Mouse (Mus musculus) intestine, embryonic 15.5 days (tissue): ENCODE results near the gene Rpp25l. TPM values are rescaled to one million over a fixed set of nuclear protein-coding genes. Genes with fewer than 3 reads are reported as not detected.

ENCODE experiments used
- ATAC-seq: fragments of 200-750 bp; cut with Nextera tagmentation; 2 replicates; pipeline ENCODE4 v1.8.0; 2017; ENCODE audit warnings: moderate TSS enrichment, moderate library complexity
- H3K27ac ChIP-seq: fragments of 300-500 bp; sonication (generic); 2 replicates; pipeline ENCODE4 v1.5.1; 2015; ENCODE audit warnings: mild to moderate bottlenecking, inconsistent platforms
- H3K27me3 ChIP-seq: fragments of 300-500 bp; sonication (generic); replicated peaks from 2 replicates; pipeline ENCODE4 v1.6.1; 2015; ENCODE audit warnings: inconsistent platforms
- H3K36me3 ChIP-seq: fragments of 300-500 bp; sonication (generic); 2 replicates; pipeline ENCODE4 v1.6.1; 2015; ENCODE audit warnings: inconsistent platforms
- H3K4me1 ChIP-seq: fragments of 300-500 bp; sonication (generic); replicated peaks from 2 replicates; pipeline ENCODE4 v1.6.1; 2015; ENCODE audit warnings: inconsistent platforms
- H3K4me2 ChIP-seq: fragments of 300-500 bp; sonication (generic); replicated peaks from 2 replicates; pipeline ENCODE4 v1.6.1; 2015; ENCODE audit warnings: mild to moderate bottlenecking, inconsistent platforms
- H3K4me3 ChIP-seq: fragments of 300-500 bp; sonication (generic); replicated peaks from 2 replicates; pipeline ENCODE4 v1.5.1; 2015; ENCODE audit warnings: inconsistent platforms
- H3K9ac ChIP-seq: fragments of 300-500 bp; sonication (generic); 2 replicates; pipeline ENCODE4 v1.6.1; 2015; ENCODE audit warnings: inconsistent platforms
- H3K9me3 ChIP-seq: fragments of 300-500 bp; sonication (generic); 2 replicates; pipeline ENCODE4 v1.6.1; 2016; ENCODE audit warnings: inconsistent platforms
- WGBS: fragments of 180-500 bp; shearing (Covaris S2); methylation state at CpG from one replicate; pipeline ENCODE4 v1.1.7; 2015; 5-methylcytosine and 5-hydroxymethylcytosine counted together
- polyA plus RNA-seq: library from polyadenylated mRNA; unstranded; fragments of >200 nt; fragmentation: Nextera tagmentation; extraction: Ambion mirVana; gene quantifications from 2 replicates; pipeline ENCODE4 v1.2.1, GENCODE M21; 2015

Gene Rpp25l
- polyA plus RNA-seq, 1 experiment from 2014 or later = 58.8 TPM

DNA sequence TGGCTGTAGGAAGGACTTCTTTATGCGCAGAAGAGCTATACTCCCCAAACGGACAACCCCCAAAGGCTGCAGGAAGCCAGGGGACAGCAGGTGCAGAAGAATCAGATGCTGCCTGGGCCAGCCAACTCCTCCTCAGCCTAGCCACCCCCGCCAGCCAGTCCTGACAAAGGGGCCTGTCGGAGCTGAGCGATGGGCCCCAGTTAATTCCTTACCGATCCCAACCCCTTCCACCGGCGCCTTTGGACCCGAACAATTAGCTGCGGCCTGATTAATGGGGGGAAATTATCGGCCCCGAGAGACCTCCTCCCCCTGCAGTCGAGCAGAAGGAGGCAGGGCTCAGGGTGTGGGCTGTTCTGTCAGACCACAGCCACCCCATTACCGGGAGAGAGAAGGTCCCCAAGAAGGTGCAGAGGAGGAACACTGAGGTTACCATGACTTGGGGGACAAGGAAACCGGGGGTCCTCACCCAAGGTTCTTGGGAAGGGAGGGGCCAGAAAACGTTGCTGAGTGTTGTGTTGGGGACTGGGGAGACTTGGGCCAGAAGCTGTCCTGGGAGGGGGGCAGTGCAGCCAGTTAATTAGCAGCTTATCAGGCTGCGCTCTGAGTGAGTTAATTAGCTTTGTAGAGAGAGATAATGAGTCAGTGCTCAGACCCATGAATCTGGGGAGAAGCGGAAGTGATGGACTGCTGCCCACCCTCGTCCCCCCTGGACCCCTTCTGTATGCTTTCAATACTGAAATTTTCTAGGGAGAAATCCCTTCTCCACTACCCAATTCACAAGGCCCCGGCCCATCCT is 13.7 kb upstream of the Rpp25l start:
- no peak overlapping the region for H3K4me3 ChIP-seq
- H3K9ac ChIP-seq = no peak overlapping the region
- 14% methylated on average over 20 of the region's 20 CpGs for WGBS
- H3K27ac ChIP-seq = no peak overlapping the region
- no peaks in the 10 kb centered on the region for H3K9me3 ChIP-seq
- H3K36me3 ChIP-seq = no peaks in the 10 kb centered on the region
- ATAC-seq = no peak
- H3K4me2 ChIP-seq = no peak overlapping the region
- peaks cover 76% of the 10 kb centered on the region for H3K27me3 ChIP-seq
- peaks cover 13% of the 10 kb centered on the region for H3K4me1 ChIP-seq

GRCm38 (mm10) chr4:41722918-41723351 is 9.6 kb upstream of the Rpp25l start, which contains the start of gene Dctn3:
TSS of gene Dctn3 (minus strand) at chr4:41723170.
- peak; percentile 98 for ATAC-seq
- under 1% methylated on average over 27 of the region's 27 CpGs for WGBS
- Histone ChIP-seq H3K4me3 (peak within 1 kb of the TSS; percentile 94), H3K27me3 (peaks cover 42% of the 10 kb centered on the region), H3K9ac (peak within 1 kb of the TSS; percentile 79), H3K36me3 (peaks cover 8% of the 10 kb centered on the region), H3K4me2 (peak within 1 kb of the TSS; percentile 68), H3K9me3 (no peaks in the 10 kb centered on the region), H3K4me1 (peaks cover 8% of the 10 kb centered on the region), H3K27ac (no peak within 1 kb of the TSS)

GRCm38 (mm10) chr4:41716834-41717233 is 3.5 kb upstream of the Rpp25l start:
- Histone ChIP-seq H3K4me3 (no peak overlapping the region), H3K36me3 (peaks cover 11% of the 10 kb centered on the region), H3K4me2 (no peak overlapping the region), H3K4me1 (peaks cover 16% of the 10 kb centered on the region), H3K9me3 (no peaks in the 10 kb centered on the region), H3K27ac (no peak overlapping the region), H3K27me3 (no peaks in the 10 kb centered on the region), H3K9ac (no peak overlapping the region)
- 82% methylated on average over 6 of the region's 6 CpGs for WGBS
- ATAC-seq = no peak

- WGBS = 83% methylated on average over 5 of the region's 5 CpGs
- Histone ChIP-seq H3K9ac (no peak overlapping the region), H3K4me2 (no peak overlapping the region), H3K9me3 (no peaks in the 10 kb centered on the region), H3K27ac (no peak overlapping the region), H3K4me1 (peaks cover 20% of the 10 kb centered on the region), H3K36me3 (peaks cover 11% of the 10 kb centered on the region), H3K4me3 (no peak overlapping the region), H3K27me3 (no peaks in the 10 kb centered on the region)
- no peak for ATAC-seq
Observed at GRCm38 (mm10) chr4:41715596-41715995, 2.3 kb upstream of the Rpp25l start.

GRCm38 (mm10) chr4:41715082-41715481 is 1.7 kb upstream of the Rpp25l start:
- no peaks in the 10 kb centered on the region for H3K9me3 ChIP-seq
- WGBS = 81% methylated on average over 8 of the region's 8 CpGs
- ATAC-seq = no peak
- H3K4me2 ChIP-seq = no peak overlapping the region
- H3K4me3 ChIP-seq = no peak overlapping the region
- no peak overlapping the region for H3K9ac ChIP-seq
- peaks cover 11% of the 10 kb centered on the region for H3K36me3 ChIP-seq
- peaks cover 20% of the 10 kb centered on the region for H3K4me1 ChIP-seq
- no peak overlapping the region for H3K27ac ChIP-seq
- H3K27me3 ChIP-seq = no peaks in the 10 kb centered on the region

DNA sequence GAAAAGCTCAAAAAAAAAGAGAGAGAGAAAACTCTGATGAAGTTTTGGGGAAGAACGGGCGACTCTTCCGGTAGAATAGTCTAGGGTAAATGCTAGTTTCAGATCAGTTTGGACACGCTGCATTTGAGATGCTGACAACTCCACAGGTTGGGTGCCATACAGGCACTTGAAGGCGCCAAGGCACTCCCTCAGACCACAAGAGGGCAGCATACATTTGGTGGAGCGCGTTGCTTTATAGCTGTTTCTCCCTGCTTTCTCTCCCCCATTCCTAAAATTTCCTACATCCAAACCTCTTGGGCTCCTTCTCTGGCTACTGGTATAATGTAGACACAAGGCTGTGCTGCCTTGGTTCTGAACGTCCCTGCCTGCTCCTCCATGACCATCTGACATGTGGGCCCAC is 942 bp upstream of the Rpp25l start:
- Histone ChIP-seq H3K9me3 (no peaks in the 10 kb centered on the region), H3K4me3 (no peak overlapping the region), H3K27me3 (no peaks in the 10 kb centered on the region), H3K36me3 (peaks cover 11% of the 10 kb centered on the region), H3K4me2 (peak overlapping the region; percentile 93), H3K27ac (no peak overlapping the region), H3K4me1 (peaks cover 20% of the 10 kb centered on the region), H3K9ac (no peak overlapping the region)
- WGBS = 20% methylated on average over 8 of the region's 8 CpGs
- ATAC-seq = no peak

DNA sequence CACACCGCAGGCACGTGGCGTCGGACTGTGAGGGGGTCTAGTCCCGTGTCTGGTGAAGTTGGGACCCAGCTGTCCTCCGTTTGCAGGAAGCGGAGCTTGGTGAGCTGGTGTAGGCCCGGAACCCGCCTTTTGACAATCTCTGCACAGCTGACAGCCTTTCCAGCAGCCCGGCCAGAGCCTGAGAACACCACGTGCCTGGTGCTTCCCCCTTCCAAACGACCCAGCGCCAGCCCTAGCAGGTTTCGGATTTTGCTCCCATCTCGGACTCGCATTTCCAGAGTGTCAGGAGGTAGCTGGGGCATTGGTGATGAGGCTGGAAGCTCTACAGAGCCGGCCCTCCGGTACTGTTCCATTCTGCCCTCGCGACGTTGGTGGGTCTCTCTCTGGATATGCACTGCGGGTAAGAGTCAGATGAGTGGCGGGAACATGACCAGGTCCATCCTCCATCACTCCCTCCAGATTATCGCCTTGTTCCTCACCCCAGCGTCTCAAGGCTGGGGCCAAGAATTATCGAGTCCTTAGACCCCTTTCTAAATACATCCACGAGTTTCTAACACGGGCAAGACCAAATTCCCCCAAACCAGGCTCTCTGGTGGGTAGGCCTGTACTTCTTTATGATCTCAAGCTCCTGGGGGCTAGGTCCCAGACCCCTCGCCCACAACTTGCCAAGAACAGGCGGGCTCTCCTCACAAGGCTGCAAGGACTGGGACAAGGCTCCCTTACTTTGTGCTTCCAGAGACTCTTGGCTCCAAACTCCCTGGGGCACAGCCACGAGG is 725 bp downstream of the Rpp25l start:
- Histone ChIP-seq H3K4me3 (peak overlapping the region; percentile 72), H3K9me3 (no peaks in the 10 kb centered on the region), H3K36me3 (no peaks in the 10 kb centered on the region; the same call in 1 of the 2 replicates), H3K4me2 (peak overlapping the region; percentile 93), H3K4me1 (peaks cover 23% of the 10 kb centered on the region), H3K27ac (0 out of 2 replicates have a peak overlapping the region, but pooled peaks have one; percentile 64), H3K27me3 (no peaks in the 10 kb centered on the region), H3K9ac (peak overlapping the region; percentile 90)
- 39% methylated on average over 31 of the region's 31 CpGs for WGBS
- ATAC-seq = peak; percentile 44; the same call in 1 of the 2 replicates

DNA sequence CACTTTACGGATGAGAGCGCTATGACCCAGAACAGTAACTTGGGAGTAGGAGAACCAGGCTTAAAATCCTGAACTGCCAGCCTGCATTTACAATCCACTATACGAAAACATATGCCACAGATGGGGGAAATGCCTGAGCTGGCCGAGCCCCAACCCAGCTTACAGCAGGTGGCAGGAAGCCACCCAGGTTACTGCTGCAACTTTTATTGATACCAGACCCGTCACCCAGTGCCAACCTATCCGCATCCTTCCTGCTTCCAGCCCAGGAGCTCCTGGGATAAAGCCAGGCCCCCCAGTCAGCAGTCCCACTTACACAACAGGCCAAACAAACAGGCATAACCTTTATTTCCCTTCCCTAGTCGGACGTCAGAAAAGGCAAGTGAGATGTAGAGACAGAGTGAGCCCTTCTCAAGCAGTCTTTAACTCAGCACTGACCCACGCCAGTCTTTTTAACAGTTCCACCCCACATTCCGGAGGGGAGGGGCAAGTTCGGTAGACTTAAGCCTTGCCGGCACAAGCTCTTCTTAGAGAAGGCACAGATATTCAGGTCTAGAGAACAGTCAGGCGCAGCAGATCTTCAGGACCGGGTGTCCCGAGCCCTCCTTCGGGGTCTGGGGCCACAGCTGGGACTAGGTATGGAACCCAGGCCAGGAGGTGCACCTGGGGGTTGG is 1.5 kb downstream of the Rpp25l start:
- Histone ChIP-seq H3K4me1 (peaks cover 31% of the 10 kb centered on the region), H3K4me2 (peak overlapping the region; percentile 93), H3K27me3 (no peaks in the 10 kb centered on the region), H3K9ac (peak overlapping the region; percentile 90), H3K4me3 (peak overlapping the region; percentile 72), H3K36me3 (no peaks in the 10 kb centered on the region), H3K27ac (no peak overlapping the region), H3K9me3 (no peaks in the 10 kb centered on the region)
- 74% methylated on average over 16 of the region's 16 CpGs for WGBS
- ATAC-seq = no peak

DNA sequence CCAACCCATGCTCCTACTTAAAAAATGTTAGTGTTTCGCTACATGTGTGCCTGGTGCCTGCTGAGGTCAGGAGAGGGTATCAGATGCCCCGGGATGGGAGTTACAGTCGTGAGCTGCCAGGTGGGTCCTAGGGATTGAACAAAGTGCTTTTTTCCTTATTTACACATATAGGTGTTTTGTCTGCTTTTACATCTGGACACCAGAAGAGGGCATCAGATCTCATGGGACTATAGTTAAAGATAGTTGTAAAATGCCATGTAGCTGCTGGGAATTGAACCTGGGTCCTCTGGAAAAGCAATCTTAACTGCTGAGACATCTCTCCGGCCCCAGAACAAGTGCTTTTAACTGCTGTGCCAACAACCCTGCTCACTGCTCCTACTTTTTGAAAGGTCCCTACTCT is 3.1 kb downstream of the Rpp25l start:
- WGBS = 65% methylated on average over 4 of the region's 4 CpGs
- Histone ChIP-seq H3K27ac (no peak overlapping the region), H3K9me3 (no peaks in the 10 kb centered on the region), H3K4me3 (no peak overlapping the region), H3K4me1 (peaks cover 31% of the 10 kb centered on the region), H3K36me3 (no peaks in the 10 kb centered on the region), H3K9ac (no peak overlapping the region), H3K4me2 (no peak overlapping the region), H3K27me3 (0 out of 2 replicates have a peak, but pooled peaks cover 3% of the 10 kb centered on the region)
- no peak for ATAC-seq

DNA sequence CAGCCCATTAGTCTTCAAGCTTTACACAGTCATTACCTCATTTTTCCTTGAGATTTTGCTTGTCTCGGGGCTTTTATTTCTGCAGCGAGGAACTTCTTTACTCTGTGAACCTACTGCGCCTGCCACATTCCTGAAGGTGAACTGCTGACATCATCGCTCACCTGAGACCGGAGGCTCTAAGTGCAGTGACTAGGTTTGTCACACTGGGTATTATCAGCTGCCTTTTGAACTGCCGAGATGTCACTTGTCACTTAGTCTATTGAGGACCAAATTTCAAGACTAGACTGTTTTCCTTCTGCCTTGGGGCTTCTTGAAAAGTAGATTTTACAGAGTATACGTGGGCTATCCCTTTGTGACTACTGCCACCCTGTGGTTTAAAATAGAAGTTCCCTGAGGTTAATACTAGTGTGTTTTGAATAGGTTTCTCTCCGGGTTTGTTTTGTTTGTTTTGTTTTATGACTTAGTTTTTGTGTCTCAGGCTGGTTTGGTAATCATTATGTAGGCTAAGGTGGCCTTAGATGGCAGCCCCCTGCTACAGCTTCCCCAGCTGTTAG is 5.1 kb downstream of the Rpp25l start:
- Histone ChIP-seq H3K4me2 (peak overlapping the region; percentile 34), H3K9ac (no peak overlapping the region), H3K36me3 (no peaks in the 10 kb centered on the region), H3K27me3 (0 out of 2 replicates have a peak, but pooled peaks cover 4% of the 10 kb centered on the region), H3K9me3 (no peaks in the 10 kb centered on the region), H3K4me3 (no peak overlapping the region), H3K27ac (no peak overlapping the region), H3K4me1 (peaks cover 30% of the 10 kb centered on the region)
- 33% methylated on average over 8 of the region's 8 CpGs for WGBS
- ATAC-seq = no peak

DNA sequence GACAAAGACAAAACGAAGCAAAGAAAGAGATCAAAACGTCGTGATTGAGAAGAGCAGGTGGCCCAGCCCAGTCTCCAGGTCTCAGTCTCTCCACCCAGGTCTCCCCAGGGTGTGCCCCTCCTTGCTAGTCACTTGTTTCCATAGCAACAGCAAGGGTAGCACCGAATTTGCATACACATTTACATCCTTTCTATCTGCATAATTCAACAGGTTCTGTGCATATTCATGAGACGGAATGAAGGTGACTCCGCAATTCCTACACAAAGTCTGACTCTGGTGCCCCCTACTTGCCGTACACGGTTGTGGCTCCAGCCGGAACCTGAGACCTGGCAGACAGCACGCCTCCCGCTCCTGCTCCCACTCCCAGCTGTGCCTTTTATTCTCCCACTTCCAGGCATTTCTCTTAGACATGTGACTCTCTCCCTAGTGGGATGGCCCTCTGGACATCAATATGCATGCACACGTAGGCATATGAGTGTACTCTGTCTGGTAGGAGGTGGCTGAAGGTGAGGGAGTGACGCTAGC is 6.3 kb downstream of the Rpp25l start:
- ATAC-seq = peak; percentile 76
- H3K4me1 ChIP-seq = peaks cover 24% of the 10 kb centered on the region
- no peaks in the 10 kb centered on the region for H3K9me3 ChIP-seq
- whole genome bisulfite sequencing = 3% methylated on average over 13 of the region's 13 CpGs
- no peak overlapping the region for H3K9ac ChIP-seq
- no peak overlapping the region for H3K27ac ChIP-seq
- no peak overlapping the region for H3K4me3 ChIP-seq
- H3K36me3 ChIP-seq = no peaks in the 10 kb centered on the region
- 0 out of 2 replicates have a peak, but pooled peaks cover 4% of the 10 kb centered on the region for H3K27me3 ChIP-seq
- H3K4me2 ChIP-seq = 0 out of 2 replicates have a peak overlapping the region, but pooled peaks have one; percentile 39
